Mouse (Mus musculus) sigmoid colon, adult 10 weeks (tissue): ENCODE data around the gene Il1rl2. TPM values are rescaled to one million over a fixed set of nuclear protein-coding genes. Genes with fewer than 3 reads are reported as not detected.

ENCODE experiments used
- polyA plus RNA-seq: library from polyadenylated mRNA; stranded (reverse); fragments of 350-450 nt; fragmentation: Illumina TruSeq; extraction: RNeasy Lipid Tissue Mini Kit (QIAGEN cat#74804); gene quantifications from one replicate; pipeline ENCODE4 v1.2.3, GENCODE M21; 2014; ENCODE audit warnings: low read depth, low replicate concordance

Il1rl2 gene
- polyA plus RNA-seq, result 8.9 TPM

GRCm38 (mm10) chr1:40324457-40324856 is at the start of gene Il1rl2:
Il1rl2 (plus strand) TSS chr1:40324610.

Other genes with a start within 250 kb of the Il1rl2 start
- 47.6 TPM for gene Il1r1, start 99.5 kb upstream of the Il1rl2 start, polyA plus RNA-seq
- gene Il1rl1, start 105.0 kb downstream of the Il1rl2 start, polyA plus RNA-seq, result 3.8 TPM
- 2.6 TPM for gene Il18r1, start 140.9 kb downstream of the Il1rl2 start, polyA plus RNA-seq
- 0.63 TPM for gene Il18rap, start 190.8 kb downstream of the Il1rl2 start, polyA plus RNA-seq